Mouse (Mus musculus) C2C12 (cell line): ENCODE results near the gene Pik3r5. TPM values are rescaled to one million over a fixed set of nuclear protein-coding genes. Genes with fewer than 3 reads are reported as not detected.

ENCODE experiments used
- H3K27me3 ChIP-seq: one replicate; pipeline ENCODE4 v1.6.1; 2011; ENCODE audit not compliant: control insufficient read depth, insufficient read depth, insufficient read length
- H3K36me3 ChIP-seq: one replicate; pipeline ENCODE4 v1.6.1; 2011; ENCODE audit not compliant: control insufficient read depth, insufficient read depth
- H3K4me3 ChIP-seq: one replicate; pipeline ENCODE4 v1.5.1; 2011; ENCODE audit warnings: mild to moderate bottlenecking, control low read depth; ENCODE audit not compliant: poor library complexity, insufficient read depth, severe bottlenecking
- H3K79me2 ChIP-seq: one replicate; pipeline ENCODE4 v1.6.1; 2011; ENCODE audit not compliant: control insufficient read depth, insufficient read depth
- H3K79me3 ChIP-seq: one replicate; pipeline ENCODE4 v1.6.1; 2011; ENCODE audit warnings: low read depth, control low read depth
- H3ac ChIP-seq: one replicate; pipeline ENCODE3; 2011; ENCODE audit warnings: low read depth; ENCODE audit not compliant: control insufficient read depth, insufficient read length
- CEBPB ChIP-seq: IDR thresholded peaks from one replicate; pipeline ENCODE4 v1.6.1; 2011; ENCODE audit warnings: low read depth, mild to moderate bottlenecking, control low read depth, moderate library complexity
- CTCF ChIP-seq: IDR thresholded peaks from one replicate; pipeline ENCODE4 v1.5.1; 2011; ENCODE audit not compliant: control insufficient read depth, insufficient read depth, insufficient read length
- FOSL1 ChIP-seq: IDR thresholded peaks from one replicate; pipeline ENCODE4 v1.8.0; 2011; ENCODE audit warnings: mild to moderate bottlenecking, low read length; ENCODE audit not compliant: poor library complexity, insufficient read depth, severe bottlenecking
- MAX ChIP-seq: IDR thresholded peaks from one replicate; pipeline ENCODE4 v1.6.1; 2011; ENCODE audit warnings: mild to moderate bottlenecking, control low read depth
- MYOD1 ChIP-seq: IDR thresholded peaks from one replicate; pipeline ENCODE4 v1.6.1; 2011; ENCODE audit warnings: low read depth; ENCODE audit not compliant: control insufficient read depth, insufficient read length
- MYOG ChIP-seq: IDR thresholded peaks from one replicate; pipeline ENCODE4 v1.6.1; 2011; ENCODE audit not compliant: control insufficient read depth, insufficient read length; ENCODE audit errors: extremely low read depth
- USF1 ChIP-seq: IDR thresholded peaks from one replicate; pipeline ENCODE4 v1.6.1; 2011; ENCODE audit warnings: low read depth, mild to moderate bottlenecking, control low read depth, moderate library complexity
- polyA plus RNA-seq: library from polyadenylated mRNA; unstranded; fragments of >200 nt; fragmentation: generic; extraction: Trizol; gene quantifications from one replicate; pipeline ENCODE4 v1.2.1, GENCODE M21; 2012; ENCODE audit warnings: missing spikeins

Gene Pik3r5
- polyA plus RNA-seq, 1 experiment, result 0.89 TPM

DNA sequence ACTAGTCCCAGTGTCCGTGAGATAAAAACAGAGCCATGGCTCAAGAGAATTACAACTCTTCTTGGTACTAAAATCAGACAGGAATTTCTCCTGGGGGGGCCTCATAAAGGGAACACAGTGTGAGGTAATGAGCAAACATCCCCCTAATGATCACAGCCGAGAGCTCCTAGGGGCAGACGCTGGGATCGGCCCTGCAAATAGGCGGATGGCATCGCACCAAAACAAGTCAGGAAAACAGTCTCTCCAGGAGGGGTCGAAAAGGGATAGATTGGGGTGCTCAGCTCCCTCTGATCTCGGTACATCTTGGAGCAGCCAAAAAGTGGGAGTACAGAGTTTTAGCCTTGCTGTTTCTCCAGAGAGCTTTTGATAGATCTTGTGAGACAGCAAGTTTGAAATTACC, 42.3 kb upstream of the Pik3r5 start:
- peaks cover 10% of the 10 kb centered on the region for H3K79me3 ChIP-seq
- no peak for TF ChIP-seq MYOG
- no peak for TF ChIP-seq MYOD1
- TF ChIP-seq CTCF, result no peak
- no peak for TF ChIP-seq FOSL1
- TF ChIP-seq MAX, result no peak
- no peak for TF ChIP-seq USF1
- TF ChIP-seq CEBPB, result no peak
- H3ac ChIP-seq, result no peak overlapping the region
- H3K4me3 ChIP-seq, result no peak overlapping the region
- peaks cover 18% of the 10 kb centered on the region for H3K79me2 ChIP-seq
- H3K27me3 ChIP-seq, result no peaks in the 10 kb centered on the region
- H3K36me3 ChIP-seq, result peaks cover 10% of the 10 kb centered on the region

GRCm38 (mm10) chr11:68390381-68391287, 41.3 kb upstream of the Pik3r5 start:
- Histone ChIP-seq H3K79me2 (peaks cover 8% of the 10 kb centered on the region), H3ac (no peak overlapping the region), H3K27me3 (no peaks in the 10 kb centered on the region), H3K79me3 (peaks cover under 1% of the 10 kb centered on the region), H3K4me3 (no peak overlapping the region), H3K36me3 (peaks cover under 1% of the 10 kb centered on the region)
- TF ChIP-seq MYOD1, result no peak
- no peak for TF ChIP-seq USF1
- no peak for TF ChIP-seq FOSL1
- TF ChIP-seq CEBPB, result no peak
- TF ChIP-seq MYOG, result no peak
- TF ChIP-seq CTCF, result no peak
- TF ChIP-seq MAX, result no peak

DNA sequence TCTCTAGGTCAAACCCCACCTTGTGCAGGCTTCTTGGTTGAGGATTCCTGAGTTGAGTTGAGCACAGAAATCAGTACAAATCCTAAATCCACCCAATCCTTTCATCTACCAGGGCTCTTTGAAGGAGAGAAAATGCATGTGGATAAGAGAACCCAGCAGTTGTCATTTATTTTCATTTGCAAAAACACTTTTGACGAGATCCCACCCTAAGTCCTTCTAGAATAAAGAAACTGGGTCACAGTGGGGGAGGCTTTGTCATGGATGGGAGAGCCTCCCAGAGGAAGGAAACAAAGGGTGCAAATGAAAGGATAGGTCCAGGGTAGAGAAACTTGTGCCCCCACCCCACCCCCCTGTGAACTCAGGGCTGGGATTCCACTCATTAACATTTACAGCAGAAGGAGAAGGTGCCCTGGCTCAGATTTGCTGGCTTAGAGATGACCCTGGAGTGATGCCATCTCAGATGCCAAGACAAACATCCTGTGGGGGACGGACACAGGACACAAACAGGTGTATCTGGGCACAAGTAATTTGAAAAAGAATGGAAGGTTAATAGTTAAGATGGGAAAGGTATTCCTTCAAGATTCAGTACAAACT, 37.9 kb upstream of the Pik3r5 start:
- H3K36me3 ChIP-seq, result no peaks in the 10 kb centered on the region
- H3ac ChIP-seq, result no peak overlapping the region
- no peaks in the 10 kb centered on the region for H3K79me2 ChIP-seq
- no peak overlapping the region for H3K4me3 ChIP-seq
- H3K27me3 ChIP-seq, result no peaks in the 10 kb centered on the region
- TF ChIP-seq MYOD1 (no peak), MYOG (no peak), USF1 (no peak), FOSL1 (no peak)
- H3K79me3 ChIP-seq, result no peaks in the 10 kb centered on the region

GRCm38 (mm10) chr11:68394749-68395148, 37.2 kb upstream of the Pik3r5 start:
- no peaks in the 10 kb centered on the region for H3K79me2 ChIP-seq
- H3ac ChIP-seq, result no peak overlapping the region
- H3K27me3 ChIP-seq, result peaks cover 3% of the 10 kb centered on the region
- H3K36me3 ChIP-seq, result no peaks in the 10 kb centered on the region
- TF ChIP-seq MAX, result no peak
- no peak for TF ChIP-seq USF1
- TF ChIP-seq MYOD1, result no peak
- no peak for TF ChIP-seq CTCF
- TF ChIP-seq CEBPB, result no peak
- no peak for TF ChIP-seq MYOG
- no peak for TF ChIP-seq FOSL1
- no peak overlapping the region for H3K4me3 ChIP-seq
- no peaks in the 10 kb centered on the region for H3K79me3 ChIP-seq

DNA sequence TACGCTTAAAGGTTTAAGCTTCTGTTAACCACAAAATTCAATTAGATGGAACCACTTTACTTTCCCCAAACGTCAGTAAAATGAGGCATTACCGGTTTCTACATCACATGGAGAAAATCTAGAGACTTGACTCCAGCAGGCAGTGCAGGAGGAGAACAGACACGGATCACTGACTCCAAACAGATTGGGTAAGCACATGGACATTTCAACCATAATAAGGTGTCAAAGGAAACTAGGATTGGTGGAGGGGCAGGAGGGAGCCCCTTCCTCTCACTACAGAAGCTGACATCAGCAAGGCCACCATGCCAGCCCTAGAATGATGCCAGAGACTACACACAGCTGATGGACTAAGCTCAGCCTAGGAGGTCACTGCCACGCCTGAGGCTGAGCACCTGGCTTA, 36.4 kb upstream of the Pik3r5 start:
- H3K79me2 ChIP-seq, result no peaks in the 10 kb centered on the region
- no peaks in the 10 kb centered on the region for H3K79me3 ChIP-seq
- no peak for TF ChIP-seq CTCF
- no peak for TF ChIP-seq CEBPB
- no peak for TF ChIP-seq MYOD1
- no peak for TF ChIP-seq FOSL1
- TF ChIP-seq MYOG, result no peak
- no peak for TF ChIP-seq MAX
- no peak for TF ChIP-seq USF1
- no peak overlapping the region for H3ac ChIP-seq
- H3K36me3 ChIP-seq, result no peaks in the 10 kb centered on the region
- H3K27me3 ChIP-seq, result peaks cover 7% of the 10 kb centered on the region
- H3K4me3 ChIP-seq, result no peak overlapping the region

GRCm38 (mm10) chr11:68398891-68399547, 32.9 kb upstream of the Pik3r5 start:
- H3K27me3 ChIP-seq, result peaks cover 7% of the 10 kb centered on the region
- H3K79me2 ChIP-seq, result no peaks in the 10 kb centered on the region
- no peaks in the 10 kb centered on the region for H3K79me3 ChIP-seq
- no peaks in the 10 kb centered on the region for H3K36me3 ChIP-seq
- no peak overlapping the region for H3ac ChIP-seq
- no peak overlapping the region for H3K4me3 ChIP-seq
- no peak for TF ChIP-seq FOSL1
